Comparison of ENCODE assay signal across 8 mouse cellular contexts in the genomic region with DNA sequence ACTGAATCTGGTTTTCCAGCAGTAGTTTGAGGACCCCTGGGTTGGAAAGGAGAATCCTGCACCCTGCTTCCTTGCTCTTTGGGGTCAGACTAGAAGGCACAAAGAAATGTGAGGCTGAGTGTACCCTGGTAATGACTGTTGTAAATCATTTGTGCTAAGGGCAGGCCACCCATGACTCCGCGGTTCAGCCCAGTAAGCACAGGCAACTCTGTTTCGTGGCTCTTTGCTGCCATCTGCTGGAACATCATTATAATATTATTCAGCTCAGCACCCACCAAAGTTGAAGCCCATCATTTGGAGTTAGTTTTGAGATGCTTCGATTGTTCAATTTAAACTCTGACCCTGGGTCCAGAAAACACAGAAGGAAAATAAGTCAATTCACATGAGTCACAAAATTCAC. TPM values are rescaled to one million over a fixed set of nuclear protein-coding genes. Genes with fewer than 3 reads are reported as not detected.
A peak's percentile ranks its signal among the peaks of the same experiment; 100 is the strongest.
DNase-seq lines count a peak whose midpoint lies in the region; ATAC-seq and TF ChIP-seq lines count a peak whose summit lies in the region.

No protein-coding gene starts in this region.

- H3K36me3 ChIP-seq in limb, embryonic 10.5 days, result no peaks in the 10 kb centered on the region
- no peaks in the 10 kb centered on the region for H3K36me3 ChIP-seq in midbrain, embryonic 16.5 days (ENCODE audit: control insufficient read depth, insufficient read depth, low read length)

- TF ChIP-seq CTCF in cerebellum, adult 2 months (IDR thresholded peaks at IDR 0.05; ENCODE audit: borderline replicate concordance, insufficient read depth, low read depth, low read length), result peak; percentile 88

- no peaks in the 10 kb centered on the region for H3K27me3 ChIP-seq in cerebellum, adult 2 months (ENCODE audit: control insufficient read depth, insufficient read depth, low read length)
- peaks cover 37% of the 10 kb centered on the region for H3K27me3 ChIP-seq in limb, embryonic 10.5 days (ENCODE audit: low read depth, poor library complexity, severe bottlenecking)
- H3K27me3 ChIP-seq in midbrain, embryonic 16.5 days (ENCODE audit: control insufficient read depth, insufficient read depth, low read depth, low read length), result peaks cover 18% of the 10 kb centered on the region

- H3K4me3 ChIP-seq in cerebellum, adult 2 months (replicated peaks; ENCODE audit: insufficient read depth, low read depth, low read length), result no peak overlapping the region
- H3K4me3 ChIP-seq in limb, embryonic 10.5 days, result no peak overlapping the region
- H3K4me3 ChIP-seq in midbrain, embryonic 16.5 days (ENCODE audit: low read depth, low read length), result no peak overlapping the region

- H3K4me2 ChIP-seq in midbrain, embryonic 16.5 days (ENCODE audit: low read length), result no peak overlapping the region

- H3K9ac ChIP-seq in midbrain, embryonic 16.5 days (ENCODE audit: low read depth, low read length), result no peak overlapping the region

- TF ChIP-seq POLR2A in cerebellum, adult 2 months (IDR thresholded peaks at IDR 0.05; ENCODE audit: borderline replicate concordance, insufficient read depth, low read length), result no peak

- WGBS in cerebellum, adult 2 months, result 13% methylated on average over 4 of the region's 4 CpGs
- 19% methylated on average over 4 of the region's 4 CpGs for WGBS in limb, embryonic 10.5 days
- 19% methylated on average over 4 of the region's 4 CpGs for WGBS in midbrain, embryonic 16.5 days

- ATAC-seq in midbrain, embryonic 16.5 days, result peak; percentile 60; the same call in 1 of the 2 replicates

- H3K4me1 ChIP-seq in cerebellum, adult 2 months (ENCODE audit: control insufficient read depth, insufficient read depth, low read length), result no peaks in the 10 kb centered on the region
- peaks cover 27% of the 10 kb centered on the region for H3K4me1 ChIP-seq in limb, embryonic 10.5 days
- H3K4me1 ChIP-seq in midbrain, embryonic 16.5 days (ENCODE audit: control insufficient read depth, insufficient read depth, low read length), result no peaks in the 10 kb centered on the region

- DNase-seq in 416B (ENCODE audit: low read depth) (peak; percentile 79), MN1 (ENCODE audit: low spot score) (peak; percentile 72)
- DNase-seq in cerebellum, adult 2 months, result peak; percentile 50 to 58
- peak; percentile 86 for DNase-seq in forelimb bud, embryonic 11.5 days (ENCODE audit: low read depth, low spot score)
- peak; percentile 78 for DNase-seq in induced T-regulatory cell, adult 2 months (ENCODE audit: low read depth)
- DNase-seq in limb, embryonic 10.5 days (ENCODE audit: low spot score), result peak; percentile 82
- DNase-seq in testis, postnatal 10 days (ENCODE audit: low spot score), result peak; percentile 83

- no peak overlapping the region for H3K27ac ChIP-seq in cerebellum, adult 2 months (ENCODE audit: insufficient read depth, low read length)
- 0 out of 2 replicates have a peak overlapping the region, but pooled peaks have one; percentile 6 for H3K27ac ChIP-seq in limb, embryonic 10.5 days
- no peak overlapping the region for H3K27ac ChIP-seq in midbrain, embryonic 16.5 days (ENCODE audit: low read length)

- H3K9me3 ChIP-seq in limb, embryonic 10.5 days (replicated peaks), result no peaks in the 10 kb centered on the region
- no peaks in the 10 kb centered on the region for H3K9me3 ChIP-seq in midbrain, embryonic 16.5 days (replicated peaks; ENCODE audit: control insufficient read depth, low read length, poor library complexity, severe bottlenecking)

RNA-seq across cellular contexts. Expression of a gene that starts 15.6 kb away (rescaled TPM):
- 75.2 and 79.2 TPM in 2 replicates for polyA plus RNA-seq in cerebellum, adult 2 months (2012; rRNA removed)
- 99.2 and 128 TPM in 2 replicates for polyA plus RNA-seq in limb, embryonic 10.5 days (2016; fragmentation: Nextera tagmentation; extraction: Ambion mirVana)
- polyA plus RNA-seq in midbrain, embryonic 16.5 days (2015; fragmentation: Nextera tagmentation; extraction: Ambion mirVana), result 138 and 141 TPM in 2 replicates

RNA-seq across cellular contexts. Expression of a gene that starts 36.5 kb away (rescaled TPM):
- polyA plus RNA-seq in cerebellum, adult 2 months (2012; rRNA removed), result 18.4 and 19.8 TPM in 2 replicates
- 14.6 and 17.3 TPM in 2 replicates for polyA plus RNA-seq in limb, embryonic 10.5 days (2016; fragmentation: Nextera tagmentation; extraction: Ambion mirVana)
- 16.8 and 17.9 TPM in 2 replicates for polyA plus RNA-seq in midbrain, embryonic 16.5 days (2015; fragmentation: Nextera tagmentation; extraction: Ambion mirVana)
